Mouse (Mus musculus): Measurements from ENCODE around the gene Gpi1. TPM values are rescaled to one million over a fixed set of nuclear protein-coding genes. Genes with fewer than 3 reads are reported as not detected.
"Not testable (repeated sequence)": the region's sequence is repeated elsewhere in the genome, so short reads cannot be mapped to it uniquely, and the experiment has no call there.

The Gpi1 gene
- total RNA-seq, 4 experiments from 2014 or later = 226 to 338 (median 277) TPM

DNA sequence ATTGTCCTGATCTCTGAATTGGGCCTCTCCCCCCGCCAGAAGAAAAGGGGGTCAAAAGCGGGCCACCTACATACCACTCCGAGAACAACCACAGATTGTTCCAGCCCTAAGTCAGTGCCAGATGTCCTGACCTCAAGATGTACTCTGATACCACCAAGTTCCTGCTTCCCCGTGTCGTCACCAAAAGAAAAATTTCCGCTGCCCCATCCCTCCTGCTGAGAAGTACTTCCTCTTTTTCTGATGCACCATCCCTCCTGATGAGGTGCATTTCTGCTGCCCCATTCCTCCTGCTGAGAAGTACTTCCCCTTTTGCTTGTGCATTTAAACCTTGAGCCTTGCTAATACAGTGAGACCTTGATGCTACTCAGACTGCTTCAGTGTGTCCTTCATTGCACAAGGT lies 53.9 kb downstream of the Gpi1 start:
- DNase-seq = not testable (repeated sequence)

DNA sequence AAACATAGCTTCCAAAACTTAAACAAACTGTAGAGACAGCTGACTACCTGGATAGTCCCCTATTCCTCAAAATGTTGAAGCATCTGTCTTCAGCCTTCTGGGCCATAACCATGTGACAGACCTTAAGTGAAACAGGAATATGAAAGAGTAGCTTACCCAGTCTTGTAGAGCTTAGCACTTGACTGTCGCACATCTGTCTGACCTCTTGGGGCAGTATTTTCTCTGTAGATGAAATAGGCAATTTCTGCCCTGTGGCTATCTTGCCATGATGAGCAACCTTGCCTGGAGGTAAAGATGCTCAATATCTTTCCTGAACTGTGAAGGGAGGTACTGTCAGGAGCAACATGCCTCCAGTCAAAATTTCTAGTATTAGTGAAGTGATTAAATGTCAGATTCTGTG lies 57.9 kb downstream of the Gpi1 start:
- no peak for DNase-seq

DNA sequence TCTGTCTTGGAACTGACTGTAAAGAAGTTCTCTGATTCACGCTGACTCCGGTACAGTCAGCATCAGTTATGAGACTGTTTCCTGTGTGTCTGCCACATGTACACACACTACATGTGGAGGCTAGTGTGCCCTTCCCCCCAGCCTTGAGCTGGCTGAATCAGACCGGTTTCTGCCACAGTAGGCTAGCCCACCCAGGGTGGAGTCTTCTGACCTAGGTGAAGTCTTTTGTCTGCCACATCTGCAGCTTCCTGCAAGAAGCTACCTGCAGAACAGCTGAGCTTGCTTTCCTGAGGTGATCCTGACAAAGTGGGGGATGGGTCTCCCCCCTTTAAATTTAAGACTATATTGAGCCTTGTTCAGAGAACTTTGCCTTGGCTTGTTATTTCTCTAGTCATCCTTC lies 60.7 kb downstream of the Gpi1 start, which contains the start of gene Uba2:
Uba2 (minus strand) TSS at position 146 of the 400 bp plus-strand sequence.
- no peak for DNase-seq

DNA sequence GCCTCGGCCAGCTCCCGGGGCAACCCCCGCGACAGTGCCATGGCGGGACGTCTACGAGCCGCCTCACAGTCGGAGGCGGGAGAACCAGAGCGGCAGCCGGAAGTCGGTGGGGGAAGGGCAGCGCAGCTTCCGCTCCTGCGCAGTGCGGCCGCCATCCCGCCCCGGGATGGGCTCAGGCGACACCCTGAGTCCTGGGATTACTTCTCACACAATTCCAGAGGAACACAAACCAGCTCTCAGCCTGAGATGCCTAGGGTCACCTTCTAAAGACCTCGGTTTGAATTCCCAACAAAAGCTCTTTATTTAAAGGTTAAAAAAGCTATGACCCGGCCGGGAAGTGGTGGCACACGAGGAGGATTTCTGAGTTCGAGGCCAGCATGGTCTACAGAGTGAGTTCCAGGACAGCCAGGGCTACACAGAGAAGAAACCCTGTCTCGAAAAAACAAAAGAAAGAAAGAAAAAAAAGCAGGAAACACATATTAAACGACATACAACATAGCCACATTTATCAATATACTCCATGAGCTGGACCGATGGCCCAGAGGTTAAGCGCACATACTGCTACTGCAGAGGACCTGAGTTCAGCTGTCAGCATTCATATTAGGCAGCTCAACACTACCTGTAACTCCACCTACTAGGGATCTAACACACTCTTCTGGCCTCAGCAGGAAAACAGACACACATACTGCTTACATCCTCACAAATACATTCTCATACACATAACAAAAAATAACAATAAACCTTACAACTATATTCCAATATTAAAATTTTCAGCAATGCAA lies 61.5 kb downstream of the Gpi1 start:
- peak; percentile 84 for DNase-seq

DNA sequence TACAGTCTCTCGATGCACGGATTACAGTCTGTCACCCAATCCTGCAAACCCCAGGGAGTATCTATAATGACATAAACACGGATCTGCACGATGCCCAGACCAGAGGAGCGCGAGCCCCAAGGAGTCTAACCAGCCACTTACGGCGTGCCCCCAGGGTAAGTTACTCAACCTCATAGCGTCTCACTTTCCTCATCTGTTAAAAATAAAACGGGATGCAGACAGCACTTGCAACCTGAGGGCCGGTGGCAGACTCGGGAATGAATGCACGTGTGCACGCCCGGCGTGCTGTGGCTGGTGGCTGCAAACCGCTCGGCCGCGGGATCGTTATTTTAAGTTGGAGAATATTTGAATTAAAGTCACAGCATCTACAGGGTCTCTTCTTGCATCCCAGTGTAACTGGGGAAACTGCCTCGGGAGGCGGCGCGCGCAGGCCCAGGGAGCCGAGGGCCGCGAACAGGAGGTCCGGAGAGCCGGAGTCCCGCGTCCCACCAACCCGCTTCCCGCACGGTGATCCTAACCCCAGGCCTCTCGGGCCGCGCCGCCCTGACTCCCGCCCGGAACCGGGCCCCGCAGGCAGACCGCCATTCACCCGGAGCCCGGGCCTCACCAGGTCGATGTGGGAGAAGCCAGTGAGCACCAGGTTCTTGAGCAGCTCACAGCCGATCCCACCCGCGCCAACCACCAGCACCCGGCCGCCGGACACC lies 62.2 kb downstream of the Gpi1 start:
- DNase-seq = peak; percentile 10

DNA sequence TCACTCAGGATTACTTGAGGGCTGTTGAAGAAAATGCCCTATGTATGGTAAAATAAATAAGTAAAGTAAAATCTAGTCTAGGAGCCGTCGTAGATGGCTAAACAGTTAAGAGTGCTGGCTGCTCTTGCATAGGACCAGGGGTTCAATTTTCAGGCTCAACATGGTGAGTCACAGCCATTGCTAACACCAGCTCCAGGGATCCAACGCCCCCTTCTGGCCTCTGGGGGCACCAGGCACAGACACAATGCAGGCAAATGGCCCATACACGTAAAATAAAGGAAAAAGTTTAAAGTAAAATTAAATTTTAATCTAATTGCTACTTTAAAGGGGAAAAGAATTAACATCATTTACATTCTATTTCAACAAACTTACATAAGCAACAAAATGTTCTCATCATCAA lies 63.3 kb downstream of the Gpi1 start:
- peak; percentile 22 for DNase-seq

DNA sequence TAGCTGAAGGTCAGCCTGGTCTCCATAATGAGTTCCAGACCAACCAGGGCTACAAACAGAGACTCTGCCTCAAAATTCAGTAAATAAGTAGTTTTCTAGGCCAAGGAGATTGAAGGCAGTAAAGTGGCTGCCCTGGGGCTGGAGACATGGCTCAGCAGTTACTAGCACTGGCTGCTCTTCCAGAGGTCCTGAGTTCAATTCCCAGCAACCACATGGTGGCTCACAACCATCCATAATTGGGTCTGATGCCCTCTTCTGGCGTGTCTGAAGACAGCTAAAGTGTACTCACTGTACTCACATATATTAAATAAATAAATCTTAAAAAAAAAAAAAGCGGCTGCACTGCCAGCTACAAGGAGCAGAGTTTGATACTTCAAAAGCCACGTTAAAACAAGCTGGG lies 64.1 kb downstream of the Gpi1 start:
- no peak for DNase-seq

DNA sequence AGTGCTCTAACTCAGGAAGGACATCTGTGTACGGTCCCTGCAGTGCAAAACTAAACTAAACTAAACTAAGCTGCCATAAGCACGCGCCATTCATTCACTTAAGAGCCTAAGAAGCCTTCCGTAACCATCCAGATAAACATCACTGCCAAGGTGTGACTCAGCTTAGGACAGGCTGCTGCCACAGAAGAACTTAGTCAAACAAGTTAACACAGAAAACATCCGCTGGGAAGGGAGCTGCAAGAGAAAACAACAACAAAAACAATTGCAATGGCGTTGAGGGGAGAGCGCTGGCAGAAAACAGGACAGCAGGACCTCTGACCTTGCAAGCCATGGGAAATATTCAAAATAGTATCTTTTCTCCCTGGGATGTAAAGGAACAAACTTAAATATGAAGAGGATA lies 65.5 kb downstream of the Gpi1 start:
- no peak for DNase-seq

DNA sequence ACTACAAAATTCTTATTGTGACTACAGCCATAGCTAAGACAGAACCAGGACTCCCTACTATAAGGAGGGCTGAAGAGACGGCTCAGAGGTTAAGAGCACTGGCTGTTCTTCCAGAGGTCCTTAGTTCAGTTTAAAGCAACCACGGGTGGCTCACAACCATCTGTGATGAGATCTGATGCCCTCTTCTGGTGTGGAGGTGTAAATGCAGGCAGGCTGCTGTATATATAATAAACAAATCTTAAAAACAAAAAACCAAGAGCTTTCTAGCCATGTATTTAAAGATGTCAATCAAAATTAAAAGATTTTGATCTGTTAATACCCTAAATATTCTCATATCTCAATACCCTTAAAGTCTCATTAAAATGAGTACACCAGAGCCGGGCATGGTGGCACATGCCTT lies 71.0 kb downstream of the Gpi1 start:
- no peak for DNase-seq

DNA sequence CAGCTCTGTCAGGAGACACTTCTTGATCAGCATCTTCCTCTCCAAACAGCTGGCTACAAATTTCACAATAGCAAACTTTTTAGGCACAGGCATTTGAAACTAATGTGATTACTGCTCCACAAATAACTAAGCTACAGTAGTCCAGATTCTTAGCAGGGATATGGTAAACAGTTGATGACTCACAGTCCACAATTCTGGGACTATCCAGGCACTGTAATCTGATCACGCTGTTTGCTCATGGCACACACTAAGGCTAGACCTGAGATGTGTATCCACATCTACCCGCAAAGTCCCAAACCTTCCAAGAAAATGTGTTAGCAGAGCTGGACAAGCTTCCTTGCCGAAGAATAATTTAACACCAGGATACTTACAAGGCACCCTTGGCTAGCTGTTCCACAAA lies 72.1 kb downstream of the Gpi1 start:
- no peak for DNase-seq

Other genes starting within 250 kb of the Gpi1 start
- not detected for gene Scgb2b27, start 216.4 kb downstream of the Gpi1 start, total RNA-seq (2022)
- not detected for gene Scgb1b27, start 208.9 kb downstream of the Gpi1 start, total RNA-seq (2022)
- not detected for gene Scgb1b30, start 134.9 kb downstream of the Gpi1 start, total RNA-seq (2022)
- gene Wtip, start 97.1 kb downstream of the Gpi1 start, total RNA-seq (2022) = 10 to 100 TPM; 20.0 to 34.4 (median 27.8) TPM
- 10 to 100 TPM; 64.3 to 77.2 (median 72.4) TPM for gene Uba2, start 60.7 kb downstream of the Gpi1 start, total RNA-seq (2022)
- 10 to 100 TPM; 25.7 to 30.3 (median 27.0) TPM for gene Pdcd2l, start 33.7 kb downstream of the Gpi1 start, total RNA-seq (2022)
- gene Gm6096, start 20.7 kb upstream of the Gpi1 start, total RNA-seq (2022) = not detected
- gene 4931406P16Rik, start 83.2 kb upstream of the Gpi1 start, total RNA-seq (2022) = 10 to 100 TPM; 48.5 to 74.7 (median 62.8) TPM
- 100 to 1,000 TPM; 109 to 126 (median 119) TPM for gene Lsm14a, start 163.0 kb upstream of the Gpi1 start, total RNA-seq (2022)